Mouse (Mus musculus): Measurements from ENCODE around the gene Rasgrf1.
"Not testable (repeated sequence)": the region's sequence is repeated elsewhere in the genome, so short reads cannot be mapped to it uniquely, and the experiment has no call there.

The Rasgrf1 gene

GRCm38 (mm10) chr9:90045191-90045590 lies 135.5 kb downstream of the Rasgrf1 start:
- DNase-seq = no peak

- DNase-seq = no peak
Measured at GRCm38 (mm10) chr9:90047937-90048627, 138.4 kb downstream of the Rasgrf1 start.

GRCm38 (mm10) chr9:90053852-90054251 lies 144.1 kb downstream of the Rasgrf1 start, which contains the start of gene Ctsh:
TSS of gene Ctsh (plus strand) at chr9:90054152.
- no peak for DNase-seq

- DNase-seq = no peak
Measured at GRCm38 (mm10) chr9:90054371-90055145, 144.8 kb downstream of the Rasgrf1 start.

GRCm38 (mm10) chr9:90055409-90055808 lies 145.7 kb downstream of the Rasgrf1 start:
- no peak for DNase-seq

- DNase-seq = no peak
Measured at GRCm38 (mm10) chr9:90055911-90056310, 146.2 kb downstream of the Rasgrf1 start.

- DNase-seq = no peak
Measured at GRCm38 (mm10) chr9:90056716-90057115, 147.0 kb downstream of the Rasgrf1 start.

GRCm38 (mm10) chr9:90059828-90060573 lies 150.3 kb downstream of the Rasgrf1 start:
- no peak for DNase-seq

- DNase-seq = no peak
Measured at GRCm38 (mm10) chr9:90060574-90060875, 150.8 kb downstream of the Rasgrf1 start.

- not testable (repeated sequence) for DNase-seq
Measured at GRCm38 (mm10) chr9:90060932-90061331, 151.2 kb downstream of the Rasgrf1 start.

- no peak for DNase-seq
Measured at GRCm38 (mm10) chr9:90067341-90067740, 157.6 kb downstream of the Rasgrf1 start.

GRCm38 (mm10) chr9:90068786-90069185 lies 159.1 kb downstream of the Rasgrf1 start:
- DNase-seq = no peak

- DNase-seq = no peak
Measured at GRCm38 (mm10) chr9:90069485-90069884, 159.8 kb downstream of the Rasgrf1 start.

GRCm38 (mm10) chr9:90070174-90070573 lies 160.5 kb downstream of the Rasgrf1 start:
- DNase-seq = no peak

- no peak for DNase-seq
Measured at GRCm38 (mm10) chr9:90075336-90075735, 165.6 kb downstream of the Rasgrf1 start.

- no peak for DNase-seq
Measured at GRCm38 (mm10) chr9:90076131-90076530, 166.4 kb downstream of the Rasgrf1 start.

Data from cerebellum, adult 11-12 months (tissue).